Mouse (Mus musculus) embryonic facial prominence, embryonic 14.5 days (tissue): ENCODE results near the gene Akt3. TPM values are rescaled to one million over a fixed set of nuclear protein-coding genes. Genes with fewer than 3 reads are reported as not detected.

Experiments
- ATAC-seq: fragments of 200-750 bp; cut with Nextera tagmentation; 2 replicates; pipeline ENCODE4 v1.8.0; 2017; ENCODE audit warnings: low read depth, moderate number of reproducible peaks, moderate TSS enrichment
- DNase-seq: peaks from one replicate; pipeline ENCODE4 v3.0.0-alpha.2; 2015; ENCODE audit warnings: low spot score
- H3K27ac ChIP-seq: fragments of 300-500 bp; sonication (generic); replicated peaks from 2 replicates; pipeline ENCODE4 v1.5.1; 2014; ENCODE audit warnings: low read depth, mild to moderate bottlenecking, low read length, moderate library complexity
- H3K27me3 ChIP-seq: fragments of 300-500 bp; sonication (generic); replicated peaks from 2 replicates; pipeline ENCODE4 v1.6.1; 2014; ENCODE audit warnings: low read length; ENCODE audit not compliant: control insufficient read depth, insufficient read depth
- H3K36me3 ChIP-seq: fragments of 300-500 bp; sonication (generic); 2 replicates; pipeline ENCODE4 v1.6.1; 2014; ENCODE audit warnings: low read length, mixed read lengths; ENCODE audit not compliant: control insufficient read depth, insufficient read depth
- H3K4me1 ChIP-seq: fragments of 300-500 bp; sonication (generic); 2 replicates; pipeline ENCODE4 v1.6.1; 2014; ENCODE audit warnings: antibody characterized with exemption, low read length; ENCODE audit not compliant: control insufficient read depth, insufficient read depth
- H3K4me2 ChIP-seq: fragments of 300-500 bp; sonication (generic); 2 replicates; pipeline ENCODE4 v1.6.1; 2014; ENCODE audit warnings: low read depth, mild to moderate bottlenecking, low read length, moderate library complexity, mixed read lengths
- H3K4me3 ChIP-seq: fragments of 300-500 bp; sonication (generic); 2 replicates; pipeline ENCODE4 v1.5.1; 2014; ENCODE audit warnings: low read depth, mild to moderate bottlenecking, low read length
- H3K9ac ChIP-seq: fragments of 300-500 bp; sonication (generic); 2 replicates; pipeline ENCODE4 v1.6.1; 2014; ENCODE audit warnings: low read depth, mild to moderate bottlenecking, low read length, moderate library complexity, mixed read lengths
- H3K9me3 ChIP-seq: fragments of 300-500 bp; sonication (generic); 2 replicates; pipeline ENCODE4 v1.6.1; 2016; ENCODE audit warnings: low read length; ENCODE audit not compliant: control insufficient read depth
- WGBS: fragments of 180-500 bp; shearing (Covaris S2); extraction: QIAGEN DNeasy Blood & Tissue Kit; methylation state at CpG from one replicate; pipeline ENCODE4 v1.1.7; 2014; 5-methylcytosine and 5-hydroxymethylcytosine counted together
- polyA plus RNA-seq: library from polyadenylated mRNA; unstranded; fragments of >200 nt; fragmentation: Nextera tagmentation; extraction: Ambion mirVana; gene quantifications from 2 replicates; pipeline ENCODE4 v1.2.1, GENCODE M21; 2014

Gene Akt3
- polyA plus RNA-seq, 1 experiment from 2014 or later = 7.3 TPM

- Histone ChIP-seq H3K9ac (no peak overlapping the region), H3K4me3 (no peak overlapping the region), H3K9me3 (no peaks in the 10 kb centered on the region), H3K4me2 (no peak overlapping the region), H3K27me3 (no peaks in the 10 kb centered on the region), H3K36me3 (no peaks in the 10 kb centered on the region), H3K27ac (peak overlapping the region; percentile 52; the same call in 1 of the 2 replicates), H3K4me1 (peaks cover 12% of the 10 kb centered on the region)
- ATAC-seq (peak; percentile 9; the same call in 1 of the 2 replicates), DNase-seq (no peak)
- 45% methylated on average over 6 of the region's 6 CpGs for WGBS
These were observed 247.2 kb downstream of the Akt3 start for GRCm38 (mm10) chr1:177010607-177011302.

- Histone ChIP-seq H3K27ac (no peak overlapping the region), H3K4me1 (peaks cover 9% of the 10 kb centered on the region), H3K9ac (no peak overlapping the region), H3K4me2 (no peak overlapping the region), H3K27me3 (no peaks in the 10 kb centered on the region), H3K4me3 (no peak overlapping the region), H3K36me3 (no peaks in the 10 kb centered on the region), H3K9me3 (no peaks in the 10 kb centered on the region)
- DNase-seq (no peak), ATAC-seq (no peak)
- 50% methylated on average over 3 of the region's 3 CpGs for WGBS
These were observed 248.0 kb downstream of the Akt3 start for GRCm38 (mm10) chr1:177010041-177010440.

- peaks cover 3% of the 10 kb centered on the region; the same call in 1 of the 2 replicates for H3K4me1 ChIP-seq
- no peak overlapping the region for H3K4me2 ChIP-seq
- ATAC-seq (peak; percentile 37), DNase-seq (peak; percentile 70)
- H3K36me3 ChIP-seq = no peaks in the 10 kb centered on the region
- no peaks in the 10 kb centered on the region for H3K9me3 ChIP-seq
- no peak overlapping the region for H3K9ac ChIP-seq
- WGBS = 28% methylated on average over 1 of the region's 1 CpGs
- H3K27me3 ChIP-seq = no peaks in the 10 kb centered on the region
- H3K27ac ChIP-seq = no peak overlapping the region
- H3K4me3 ChIP-seq = no peak overlapping the region
These were observed 249.2 kb downstream of the Akt3 start for GRCm38 (mm10) chr1:177008777-177009176.

GRCm38 (mm10) chr1:177007405-177007804 lies 250.6 kb downstream of the Akt3 start:
- WGBS = 74% methylated on average over 3 of the region's 3 CpGs
- H3K4me2 ChIP-seq = no peak overlapping the region
- no peak overlapping the region for H3K4me3 ChIP-seq
- no peak overlapping the region for H3K27ac ChIP-seq
- DNase-seq (no peak), ATAC-seq (no peak)
- peaks cover 3% of the 10 kb centered on the region; the same call in 1 of the 2 replicates for H3K4me1 ChIP-seq
- no peak overlapping the region for H3K9ac ChIP-seq
- H3K27me3 ChIP-seq = no peaks in the 10 kb centered on the region
- H3K9me3 ChIP-seq = no peaks in the 10 kb centered on the region
- H3K36me3 ChIP-seq = no peaks in the 10 kb centered on the region

- Histone ChIP-seq H3K9me3 (no peaks in the 10 kb centered on the region), H3K4me2 (no peak overlapping the region), H3K27me3 (no peaks in the 10 kb centered on the region), H3K36me3 (no peaks in the 10 kb centered on the region), H3K9ac (no peak overlapping the region), H3K4me3 (no peak overlapping the region), H3K4me1 (peaks cover 3% of the 10 kb centered on the region), H3K27ac (no peak overlapping the region)
- DNase-seq (no peak), ATAC-seq (no peak)
- 71% methylated on average over 4 of the region's 4 CpGs for WGBS
These were observed 253.8 kb downstream of the Akt3 start for GRCm38 (mm10) chr1:177004041-177004741.

- no peaks in the 10 kb centered on the region; the same call in 1 of the 2 replicates for H3K27me3 ChIP-seq
- WGBS = 47% methylated on average over 6 of the region's 6 CpGs
- no peak for ATAC-seq
- no peak overlapping the region for H3K4me2 ChIP-seq
- no peaks in the 10 kb centered on the region for H3K36me3 ChIP-seq
- H3K4me3 ChIP-seq = no peak overlapping the region
- H3K4me1 ChIP-seq = peaks cover 10% of the 10 kb centered on the region
- no peak overlapping the region for H3K27ac ChIP-seq
- no peak for DNase-seq
- H3K9ac ChIP-seq = no peak overlapping the region
- no peaks in the 10 kb centered on the region for H3K9me3 ChIP-seq
These were observed 255.1 kb downstream of the Akt3 start for GRCm38 (mm10) chr1:177002951-177003350.

- Histone ChIP-seq H3K9me3 (no peaks in the 10 kb centered on the region), H3K4me2 (no peak overlapping the region), H3K27ac (no peak overlapping the region), H3K4me3 (no peak overlapping the region), H3K4me1 (peaks cover 37% of the 10 kb centered on the region), H3K27me3 (peaks cover 3% of the 10 kb centered on the region; the same call in 1 of the 2 replicates), H3K9ac (no peak overlapping the region), H3K36me3 (no peaks in the 10 kb centered on the region)
- 31% methylated on average over 6 of the region's 6 CpGs for WGBS
- no peak; the same call in 1 of the 2 replicates for ATAC-seq
- DNase-seq = peak; percentile 74
These were observed 259.0 kb downstream of the Akt3 start for GRCm38 (mm10) chr1:176999011-176999410.

- Histone ChIP-seq H3K9me3 (no peaks in the 10 kb centered on the region), H3K27me3 (peaks cover 3% of the 10 kb centered on the region; the same call in 1 of the 2 replicates), H3K4me2 (peak overlapping the region; percentile 24; the same call in 1 of the 2 replicates), H3K36me3 (no peaks in the 10 kb centered on the region), H3K4me3 (no peak overlapping the region), H3K4me1 (peaks cover 44% of the 10 kb centered on the region), H3K27ac (no peak overlapping the region), H3K9ac (no peak overlapping the region)
- no peak for DNase-seq
- peak; percentile 47 for ATAC-seq
- WGBS = 53% methylated on average over 25 of the region's 33 CpGs
These were observed 260.0 kb downstream of the Akt3 start for GRCm38 (mm10) chr1:176997711-176998689.
